Mouse (Mus musculus): ENCODE data around the gene Evi5l. TPM values are rescaled to one million over a fixed set of nuclear protein-coding genes. Genes with fewer than 3 reads are reported as not detected.

Evi5l gene
- total RNA-seq, 1 experiment: 5.2 TPM

DNA sequence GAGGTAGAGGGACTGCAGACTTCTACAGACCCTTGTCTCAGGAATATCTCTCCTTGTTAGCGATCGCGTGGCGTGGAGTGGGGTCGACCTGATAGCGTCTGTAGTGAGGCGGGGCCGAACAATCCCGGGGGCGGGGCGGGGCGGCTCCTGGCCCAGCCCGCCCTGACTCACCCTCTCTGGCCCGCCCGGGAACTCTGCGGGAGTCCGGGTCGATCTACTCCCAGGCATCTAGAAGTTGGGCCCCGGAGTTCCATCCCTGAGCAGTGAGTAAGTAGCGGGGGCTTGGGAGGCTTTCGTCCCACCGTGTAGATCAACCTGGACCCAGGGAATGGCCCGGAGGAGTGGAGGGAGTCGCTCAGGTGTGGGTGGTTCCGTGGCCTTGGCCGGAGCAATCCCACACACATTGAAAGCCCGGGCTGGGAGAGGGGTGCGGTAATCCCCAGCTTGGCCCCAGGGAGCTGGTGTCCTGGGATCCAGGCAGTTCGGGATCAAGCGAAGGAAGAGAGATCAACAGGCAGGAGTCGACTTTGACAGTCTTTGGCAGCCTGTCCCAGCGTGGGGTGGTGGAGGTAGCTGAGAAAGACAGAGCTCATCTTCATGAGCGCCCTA lies 60.5 kb downstream of the Evi5l start, which contains the start of gene Lrrc8e:
Lrrc8e (plus strand) TSS at position 89 of the 609 bp plus-strand sequence.
- in situ Hi-C loops (cut with MboI; ENCODE audit: low sequenced_read_pairs in 2 of 2, unreplicated experiment in 2 of 2): no loop called here
- peaks cover 0 to 9% of the 10 kb centered on the region in 2 experiments; a peak in 1 of 4 replicates for H3K4me1 ChIP-seq (ENCODE audit: control insufficient read depth in 2 of 2, insufficient read depth in 2 of 2, low read length in 2 of 2, poor library complexity in 1 of 2)
- no peak within 1 kb of the TSS for H3K27ac ChIP-seq (ENCODE audit: insufficient read depth, low read depth, low read length, poor library complexity, severe bottlenecking)
- no peaks in the 10 kb centered on the region for H3K9me3 ChIP-seq (ENCODE audit: control insufficient read depth, insufficient read depth, low read depth, low read length)
- no peaks in the 10 kb centered on the region for H3K36me3 ChIP-seq (ENCODE audit: control insufficient read depth, insufficient read depth, low read length, poor library complexity, severe bottlenecking)
- DNase-seq (ENCODE audit: low read depth, low spot score): no peak
- peak within 1 kb of the TSS; percentile 37; the same call in 1 of the 2 replicates for H3K9ac ChIP-seq (ENCODE audit: insufficient read depth, low read depth, low read length, poor library complexity, severe bottlenecking)
- peak within 1 kb of the TSS; percentile 51 to 53 for H3K4me3 ChIP-seq (ENCODE audit: insufficient read depth in 1 of 2, low read depth in 1 of 2, low read length in 2 of 2, poor library complexity in 1 of 2, severe bottlenecking in 1 of 2)
- TF ChIP-seq ZNF384 (IDR thresholded peaks at IDR 0.05; ENCODE audit: low read depth, low read length): no peak
- no peak for TF ChIP-seq HCFC1 (IDR thresholded peaks at IDR 0.05; ENCODE audit: borderline replicate concordance, insufficient read depth, low read length)
- no peak for TF ChIP-seq CHD2 (IDR thresholded peaks at IDR 0.05; ENCODE audit: low read depth, low read length)
- no peak for TF ChIP-seq MAFK (IDR thresholded peaks at IDR 0.05; ENCODE audit: insufficient read depth, low read depth, low read length)
- TF ChIP-seq ZC3H11A (IDR thresholded peaks at IDR 0.05; ENCODE audit: borderline replicate concordance, low read depth, low read length): no peak

DNA sequence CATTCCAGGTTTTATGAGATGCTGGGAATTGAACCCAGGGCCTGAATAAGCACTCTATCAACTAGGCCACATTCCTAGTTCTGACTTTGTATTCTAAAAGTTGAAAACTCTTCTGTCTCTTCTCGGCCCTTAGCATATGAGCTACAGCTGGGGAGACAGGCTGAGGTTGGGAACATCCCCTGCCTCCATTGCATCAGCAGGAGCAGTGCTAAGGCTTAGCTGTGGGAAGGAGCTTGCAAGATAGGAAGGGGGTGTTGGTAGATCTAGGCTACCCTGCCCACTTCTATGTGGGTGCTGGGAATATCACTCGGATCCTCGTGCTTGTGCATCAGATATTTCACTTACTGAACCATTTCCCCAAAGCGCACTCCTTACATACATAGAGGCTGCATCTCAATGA lies 61.6 kb downstream of the Evi5l start:
- in situ Hi-C loops (cut with MboI; ENCODE audit: low sequenced_read_pairs in 2 of 2, unreplicated experiment in 2 of 2): no loop called here
- no peaks in the 10 kb centered on the region for H3K9me3 ChIP-seq (ENCODE audit: control insufficient read depth, insufficient read depth, low read depth, low read length)
- H3K36me3 ChIP-seq (ENCODE audit: control insufficient read depth, insufficient read depth, low read length, poor library complexity, severe bottlenecking): no peaks in the 10 kb centered on the region
- no peak for DNase-seq (ENCODE audit: low read depth, low spot score)
- H3K4me1 ChIP-seq (ENCODE audit: control insufficient read depth in 2 of 2, insufficient read depth in 2 of 2, low read length in 2 of 2, poor library complexity in 1 of 2): peaks cover 0 to 9% of the 10 kb centered on the region in 2 experiments; a peak in 1 of 4 replicates
- TF ChIP-seq ZNF384 (IDR thresholded peaks at IDR 0.05; ENCODE audit: low read depth, low read length) (no peak), ZC3H11A (IDR thresholded peaks at IDR 0.05; ENCODE audit: borderline replicate concordance, low read depth, low read length) (no peak), MAFK (IDR thresholded peaks at IDR 0.05; ENCODE audit: insufficient read depth, low read depth, low read length) (no peak), CHD2 (IDR thresholded peaks at IDR 0.05; ENCODE audit: low read depth, low read length) (no peak), HCFC1 (IDR thresholded peaks at IDR 0.05; ENCODE audit: borderline replicate concordance, insufficient read depth, low read length) (no peak)
- H3K27ac ChIP-seq (ENCODE audit: insufficient read depth, low read depth, low read length, poor library complexity, severe bottlenecking): no peak overlapping the region
- H3K4me3 ChIP-seq (ENCODE audit: insufficient read depth in 1 of 2, low read depth in 1 of 2, low read length in 2 of 2, poor library complexity in 1 of 2, severe bottlenecking in 1 of 2): no peak overlapping the region
- H3K9ac ChIP-seq (ENCODE audit: insufficient read depth, low read depth, low read length, poor library complexity, severe bottlenecking): no peak overlapping the region

DNA sequence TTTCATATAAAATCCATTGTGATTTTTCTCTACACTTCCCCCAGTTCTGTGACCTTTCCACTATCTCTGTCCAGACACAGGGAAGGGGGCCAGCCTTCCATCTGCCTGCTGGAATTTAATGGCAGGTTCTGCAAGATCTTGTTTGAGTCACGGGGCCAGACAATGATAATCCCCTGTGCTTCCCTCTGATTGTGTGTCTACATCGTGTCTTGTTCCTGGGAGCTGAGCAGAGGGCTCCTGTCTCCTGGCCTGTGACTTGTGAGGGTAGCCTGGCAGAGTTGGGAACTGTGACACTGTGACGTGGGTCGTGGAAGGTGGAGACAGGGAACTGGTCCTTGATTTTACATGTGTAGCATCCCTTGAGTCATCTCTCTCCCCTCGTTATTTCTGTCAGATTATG lies 63.4 kb downstream of the Evi5l start:
- no peaks in the 10 kb centered on the region for H3K9me3 ChIP-seq (ENCODE audit: control insufficient read depth, insufficient read depth, low read depth, low read length)
- no peak for DNase-seq (ENCODE audit: low read depth, low spot score)
- H3K9ac ChIP-seq (ENCODE audit: insufficient read depth, low read depth, low read length, poor library complexity, severe bottlenecking): no peak overlapping the region
- TF ChIP-seq ZNF384 (IDR thresholded peaks at IDR 0.05; ENCODE audit: low read depth, low read length) (no peak), ZC3H11A (IDR thresholded peaks at IDR 0.05; ENCODE audit: borderline replicate concordance, low read depth, low read length) (no peak), CHD2 (IDR thresholded peaks at IDR 0.05; ENCODE audit: low read depth, low read length) (no peak), MAFK (IDR thresholded peaks at IDR 0.05; ENCODE audit: insufficient read depth, low read depth, low read length) (no peak), HCFC1 (IDR thresholded peaks at IDR 0.05; ENCODE audit: borderline replicate concordance, insufficient read depth, low read length) (no peak)
- H3K36me3 ChIP-seq (ENCODE audit: control insufficient read depth, insufficient read depth, low read length, poor library complexity, severe bottlenecking): no peaks in the 10 kb centered on the region
- in situ Hi-C loops (cut with MboI; ENCODE audit: low sequenced_read_pairs in 2 of 2, unreplicated experiment in 2 of 2): no loop called here
- H3K27ac ChIP-seq (ENCODE audit: insufficient read depth, low read depth, low read length, poor library complexity, severe bottlenecking): no peak overlapping the region
- peaks cover 0 to 9% of the 10 kb centered on the region in 2 experiments; a peak in 1 of 4 replicates for H3K4me1 ChIP-seq (ENCODE audit: control insufficient read depth in 2 of 2, insufficient read depth in 2 of 2, low read length in 2 of 2, poor library complexity in 1 of 2)
- H3K4me3 ChIP-seq (ENCODE audit: insufficient read depth in 1 of 2, low read depth in 1 of 2, low read length in 2 of 2, poor library complexity in 1 of 2, severe bottlenecking in 1 of 2): no peak overlapping the region

DNA sequence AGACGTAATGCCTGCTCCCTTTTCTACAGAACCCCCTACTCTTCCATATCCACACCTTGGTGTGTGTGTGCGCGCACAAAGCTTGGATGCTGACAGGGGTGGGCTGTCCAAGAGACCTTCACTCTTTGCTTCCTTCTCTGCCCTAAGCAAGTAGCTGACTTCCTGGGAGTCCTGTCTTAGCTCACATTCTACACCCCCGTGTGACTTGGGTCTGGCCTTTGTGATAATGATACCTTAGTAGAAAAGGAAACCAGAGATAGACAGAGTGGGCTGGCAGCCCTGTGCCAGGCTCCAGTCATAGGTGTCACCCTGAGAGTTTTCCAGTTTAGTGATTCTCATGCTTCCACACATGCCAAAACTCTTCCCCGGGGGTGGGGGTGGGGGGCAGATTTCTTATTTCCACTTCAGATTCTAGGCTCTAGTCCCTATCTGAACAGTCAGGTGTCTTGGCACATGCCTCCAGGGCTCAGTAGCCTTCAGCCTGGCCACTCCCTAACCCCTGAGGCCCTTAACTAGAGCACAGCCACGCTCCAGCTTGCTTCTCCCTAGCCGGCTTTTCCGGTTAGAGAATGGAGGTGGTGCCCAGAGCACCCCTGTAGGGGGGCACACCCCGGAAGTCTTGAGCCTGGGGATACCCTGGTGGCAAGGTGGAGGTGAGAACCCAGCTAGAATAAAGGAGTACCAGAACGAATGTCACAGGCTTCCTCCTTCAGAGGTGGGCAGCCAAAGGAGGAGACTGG lies 64.4 kb downstream of the Evi5l start:
- Histone ChIP-seq H3K36me3 (ENCODE audit: control insufficient read depth, insufficient read depth, low read length, poor library complexity, severe bottlenecking) (no peaks in the 10 kb centered on the region), H3K4me3 (ENCODE audit: insufficient read depth in 1 of 2, low read depth in 1 of 2, low read length in 2 of 2, poor library complexity in 1 of 2, severe bottlenecking in 1 of 2) (no peak overlapping the region), H3K27ac (ENCODE audit: insufficient read depth, low read depth, low read length, poor library complexity, severe bottlenecking) (no peak overlapping the region), H3K9ac (ENCODE audit: insufficient read depth, low read depth, low read length, poor library complexity, severe bottlenecking) (no peak overlapping the region), H3K9me3 (ENCODE audit: control insufficient read depth, insufficient read depth, low read depth, low read length) (no peaks in the 10 kb centered on the region), H3K4me1 (ENCODE audit: control insufficient read depth in 2 of 2, insufficient read depth in 2 of 2, low read length in 2 of 2, poor library complexity in 1 of 2) (peaks cover 0 to 9% of the 10 kb centered on the region in 2 experiments; a peak in 1 of 4 replicates)
- in situ Hi-C loops (cut with MboI; ENCODE audit: low sequenced_read_pairs in 2 of 2, unreplicated experiment in 2 of 2): no loop called here
- TF ChIP-seq MAFK (IDR thresholded peaks at IDR 0.05; ENCODE audit: insufficient read depth, low read depth, low read length): no peak
- TF ChIP-seq CHD2 (IDR thresholded peaks at IDR 0.05; ENCODE audit: low read depth, low read length): no peak
- no peak for TF ChIP-seq ZNF384 (IDR thresholded peaks at IDR 0.05; ENCODE audit: low read depth, low read length)
- no peak for TF ChIP-seq ZC3H11A (IDR thresholded peaks at IDR 0.05; ENCODE audit: borderline replicate concordance, low read depth, low read length)
- TF ChIP-seq HCFC1 (IDR thresholded peaks at IDR 0.05; ENCODE audit: borderline replicate concordance, insufficient read depth, low read length): no peak
- no peak for DNase-seq (ENCODE audit: low read depth, low spot score)

Data from ES-E14 (cell line).